Mouse (Mus musculus): ENCODE measurements around the gene Lefty1.

DNA sequence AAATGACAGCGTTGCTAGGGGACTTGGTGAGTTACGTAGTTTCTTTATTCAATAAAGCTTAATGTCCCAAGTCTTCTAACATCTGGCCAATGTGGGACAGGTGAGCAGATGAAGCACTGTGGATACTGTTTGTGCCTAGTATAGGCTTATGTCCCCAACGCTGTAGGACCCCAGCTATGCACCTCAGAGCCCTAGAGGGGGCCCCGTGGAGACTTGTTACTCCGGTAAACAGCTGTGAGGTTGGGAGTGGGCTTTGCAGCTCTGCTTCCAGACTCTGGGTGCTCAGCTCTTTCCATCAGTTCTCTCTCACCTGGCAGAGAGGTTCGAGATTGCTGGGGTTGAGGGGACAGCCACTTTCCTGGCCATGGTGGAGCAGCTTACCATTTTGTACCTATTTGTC lies 29.5 kb upstream of the Lefty1 start:
- no peak for TF ChIP-seq EP300 (IDR thresholded peaks at IDR 0.05; ENCODE audit: insufficient read depth, low read depth, low read length)
- no peak for TF ChIP-seq CTCF (IDR thresholded peaks at IDR 0.05; ENCODE audit: low read depth, low read length)
- no peak for TF ChIP-seq POLR2A (IDR thresholded peaks at IDR 0.05; ENCODE audit: insufficient read depth, low read length)

Measured in ES-Bruce4 (cell line).